Mouse (Mus musculus) gastrocnemius, postnatal 25 days (tissue): ENCODE measurements around the gene Tmem107. TPM values are rescaled to one million over a fixed set of nuclear protein-coding genes. Genes with fewer than 3 reads are reported as not detected.
A peak's percentile ranks its signal among the peaks of the same experiment; 100 is the strongest.

Experiments
- DNase-seq: peaks from one replicate; pipeline ENCODE4 v3.0.0; 2022
- total RNA-seq, 2 experiments: library from RNA; stranded (reverse); gene quantifications; 1 replicate in 1 of 2; 2 replicates in 1 of 2; pipeline ENCODE4 v1.2.3; 2021

Tmem107 gene
- total RNA-seq, 2 experiments from 2014 or later = 3.9 to 4.1 TPM

GRCm38 (mm10) chr11:69059357-69059974 is 11.1 kb upstream of the Tmem107 start, which contains the start of gene Borcs6:
Gene Borcs6 (plus strand): TSS chr11:69059717.
- peak; percentile 98 for DNase-seq

DNA sequence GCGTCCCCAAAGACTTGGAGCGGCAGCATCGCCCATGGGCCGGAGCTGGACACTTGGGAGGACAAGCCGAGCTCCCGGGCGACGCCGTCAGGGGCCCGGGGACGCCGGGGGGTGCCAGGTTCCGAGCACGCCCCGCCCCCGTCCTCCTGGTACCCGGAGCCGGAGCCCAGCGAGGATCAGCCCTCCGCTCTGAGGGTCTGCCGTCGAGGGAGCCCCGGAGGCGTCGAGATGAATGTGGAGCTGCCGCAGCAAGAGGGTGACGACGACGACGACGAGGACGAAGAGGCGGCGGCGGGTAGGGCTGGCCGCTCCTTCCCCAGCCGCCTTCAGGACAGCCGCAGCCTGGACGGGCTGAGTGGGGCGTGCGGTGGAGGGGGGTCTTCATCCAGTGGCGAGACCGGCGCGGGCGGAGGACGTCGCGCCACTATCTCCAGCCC is 10.6 kb upstream of the Tmem107 start:
- no peak for DNase-seq

GRCm38 (mm10) chr11:69060448-69061254 is 10.0 kb upstream of the Tmem107 start:
- no peak for DNase-seq

DNA sequence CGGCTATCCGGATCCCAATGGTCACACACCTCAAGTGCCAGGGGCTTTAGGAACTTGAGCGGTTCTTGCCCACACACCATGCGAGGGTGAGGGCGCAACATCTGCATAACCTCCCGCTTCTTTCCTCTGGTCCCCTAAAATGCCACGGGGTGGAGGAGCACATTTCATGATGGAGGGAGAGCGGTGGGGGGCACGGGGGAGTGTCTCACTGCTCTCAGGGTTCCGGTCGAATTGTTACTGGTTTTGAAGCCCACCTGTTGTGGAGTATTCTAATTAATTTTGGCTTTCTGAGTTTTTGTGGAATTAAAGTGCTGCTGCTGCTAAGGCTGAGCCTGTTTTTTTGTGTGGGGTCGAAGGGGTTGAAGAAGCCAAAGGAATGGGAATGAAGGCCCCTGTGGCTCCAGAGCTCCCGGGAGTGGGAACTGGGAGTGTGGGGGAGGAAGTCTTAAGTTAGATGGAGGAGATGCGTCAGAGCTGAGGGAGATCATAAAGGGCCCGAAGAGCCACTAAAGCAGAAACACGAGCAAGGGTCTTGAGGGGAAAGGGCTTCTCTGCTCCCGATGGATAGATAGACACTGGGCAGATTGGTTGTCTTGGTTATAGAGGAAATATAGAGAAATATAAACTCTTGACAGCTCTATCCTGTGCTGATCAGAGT is 9.2 kb upstream of the Tmem107 start:
- DNase-seq = no peak

GRCm38 (mm10) chr11:69062194-69062760 is 8.3 kb upstream of the Tmem107 start:
- DNase-seq = peak; percentile 42

GRCm38 (mm10) chr11:69062761-69063224 is 7.8 kb upstream of the Tmem107 start:
- peak; percentile 89 for DNase-seq

DNA sequence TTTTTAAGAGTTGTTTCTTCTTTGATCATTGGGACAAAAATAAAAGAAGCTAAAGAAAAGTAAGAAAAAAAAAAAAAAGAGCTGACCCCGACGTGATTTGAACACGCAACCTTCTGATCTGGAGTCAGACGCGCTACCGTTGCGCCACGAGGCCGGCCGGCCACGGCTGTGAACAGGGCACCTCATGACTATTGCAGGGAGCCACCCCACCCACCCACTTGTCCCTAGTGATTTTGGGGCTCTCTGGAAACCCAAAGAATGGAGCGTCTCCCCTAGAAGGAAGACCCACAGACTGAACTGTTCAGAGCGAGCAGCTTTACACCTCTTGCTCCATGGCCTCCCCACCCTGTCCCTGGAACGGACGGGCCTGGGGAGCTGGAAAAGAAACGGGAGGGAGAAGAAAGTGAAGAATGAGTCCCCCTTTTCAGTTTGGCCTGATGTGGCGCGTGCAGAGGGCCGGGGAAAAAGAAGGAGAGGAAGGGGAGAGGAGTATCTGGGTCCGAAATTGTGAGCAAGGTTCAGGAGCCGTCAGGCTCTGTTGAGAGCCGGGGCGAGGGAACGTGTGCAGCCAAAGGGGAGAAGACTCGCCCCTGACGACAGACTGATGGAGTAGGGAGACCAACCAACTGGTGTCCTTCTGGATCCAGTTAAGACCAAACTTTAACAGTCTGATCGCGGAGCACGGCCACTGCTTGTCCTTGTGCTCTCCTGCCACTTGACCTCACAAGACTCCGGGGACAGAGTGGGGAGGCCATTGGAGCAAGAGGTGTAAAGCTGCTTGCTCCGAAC is 7.0 kb upstream of the Tmem107 start:
- DNase-seq = peak; percentile 79

- DNase-seq = no peak
Measured at GRCm38 (mm10) chr11:69064259-69065133, 6.1 kb upstream of the Tmem107 start.

DNA sequence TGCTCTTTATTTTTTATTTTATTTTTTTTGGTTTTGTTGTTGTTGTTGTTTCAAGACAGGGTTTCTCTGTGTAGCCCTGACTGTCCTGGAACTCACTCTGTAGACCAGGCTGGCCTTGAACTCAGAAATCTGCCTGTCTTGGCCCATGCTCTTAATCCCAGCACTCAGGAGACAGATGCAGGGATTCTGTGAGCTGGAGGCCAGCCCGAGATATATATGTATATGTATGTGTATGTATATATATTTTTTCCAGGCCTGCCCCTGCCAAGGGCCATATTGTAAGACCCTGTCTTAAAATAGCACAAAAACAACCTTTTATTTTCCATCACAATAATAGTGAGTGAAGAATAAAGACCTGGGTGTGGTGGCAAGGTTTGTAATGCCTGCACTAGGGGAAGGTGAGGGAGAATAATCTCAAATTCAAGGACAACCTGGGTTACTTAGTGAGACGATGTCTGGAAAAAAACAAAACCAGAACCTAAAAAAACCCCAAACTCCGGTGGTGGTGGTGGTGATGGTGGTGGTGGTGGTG is 5.1 kb upstream of the Tmem107 start:
- no peak for DNase-seq

- peak; percentile 48 for DNase-seq
Measured at GRCm38 (mm10) chr11:69066163-69066861, 4.3 kb upstream of the Tmem107 start.

DNA sequence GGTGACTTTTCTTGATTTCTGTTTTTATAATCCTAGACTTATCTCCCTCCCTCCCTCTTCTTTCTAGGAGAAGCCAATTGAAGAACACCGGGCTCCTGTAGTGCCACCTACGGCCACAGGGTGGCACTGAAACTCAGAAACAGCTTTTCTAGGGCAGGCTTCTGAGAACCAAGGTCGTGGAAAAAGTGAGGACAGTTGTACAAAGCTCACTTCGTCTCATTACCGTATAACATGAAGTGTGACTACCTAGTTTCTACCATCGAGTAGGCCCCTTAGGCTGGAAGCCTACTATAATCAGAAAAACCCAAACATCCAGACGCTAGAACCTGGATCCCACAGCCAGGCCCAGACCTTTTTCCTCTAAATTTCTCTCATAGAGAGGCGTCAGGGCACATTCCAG is 3.6 kb upstream of the Tmem107 start:
- DNase-seq = peak; percentile 83

DNA sequence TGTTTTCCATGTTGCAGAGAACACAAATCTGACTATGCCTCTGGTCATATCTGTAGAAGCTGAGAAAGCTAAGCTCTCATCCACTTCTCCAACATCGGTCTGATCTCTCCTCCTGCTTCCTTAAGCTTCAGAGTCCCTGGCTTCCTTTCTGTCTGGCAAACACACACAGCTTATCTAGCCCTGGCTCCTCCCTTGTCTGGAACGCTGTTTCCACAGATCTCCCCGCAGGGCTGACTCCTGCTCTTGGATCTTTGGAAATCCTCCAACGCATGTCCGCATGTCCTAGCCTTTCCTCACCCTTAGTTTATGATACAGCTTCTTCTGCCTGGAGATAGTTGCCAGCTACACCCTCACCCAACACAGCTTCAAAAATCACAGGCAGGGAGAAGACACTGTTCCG is 3.0 kb upstream of the Tmem107 start:
- no peak for DNase-seq

- no peak for DNase-seq
Measured at GRCm38 (mm10) chr11:69070093-69070492, 513 bp upstream of the Tmem107 start.

- no peak for DNase-seq
Measured at GRCm38 (mm10) chr11:69071262-69071661, 656 bp downstream of the Tmem107 start.

DNA sequence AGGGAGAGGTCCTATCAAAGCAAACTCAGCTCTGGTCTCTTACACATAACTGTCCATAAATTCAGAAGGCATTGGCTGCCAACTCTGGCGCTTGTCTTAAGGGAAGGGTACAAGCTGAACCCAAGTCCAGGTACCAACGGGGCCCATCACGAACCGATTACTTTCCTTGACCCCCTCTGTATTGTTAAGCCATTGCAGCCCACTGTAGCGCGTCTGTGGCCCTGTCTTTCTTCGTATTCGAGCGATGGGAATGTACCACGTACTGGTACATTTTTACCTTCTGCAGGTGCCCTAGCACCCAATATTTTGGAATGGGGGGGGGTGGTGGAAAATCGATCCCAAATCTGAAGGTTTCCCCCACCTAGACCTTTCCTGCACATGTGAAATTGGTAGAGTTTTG is 1.6 kb downstream of the Tmem107 start:
- no peak for DNase-seq

- no peak for DNase-seq
Measured at GRCm38 (mm10) chr11:69072666-69073064, 2.1 kb downstream of the Tmem107 start.

- DNase-seq = peak; percentile 77
Measured at GRCm38 (mm10) chr11:69073065-69073888, 2.7 kb downstream of the Tmem107 start.

DNA sequence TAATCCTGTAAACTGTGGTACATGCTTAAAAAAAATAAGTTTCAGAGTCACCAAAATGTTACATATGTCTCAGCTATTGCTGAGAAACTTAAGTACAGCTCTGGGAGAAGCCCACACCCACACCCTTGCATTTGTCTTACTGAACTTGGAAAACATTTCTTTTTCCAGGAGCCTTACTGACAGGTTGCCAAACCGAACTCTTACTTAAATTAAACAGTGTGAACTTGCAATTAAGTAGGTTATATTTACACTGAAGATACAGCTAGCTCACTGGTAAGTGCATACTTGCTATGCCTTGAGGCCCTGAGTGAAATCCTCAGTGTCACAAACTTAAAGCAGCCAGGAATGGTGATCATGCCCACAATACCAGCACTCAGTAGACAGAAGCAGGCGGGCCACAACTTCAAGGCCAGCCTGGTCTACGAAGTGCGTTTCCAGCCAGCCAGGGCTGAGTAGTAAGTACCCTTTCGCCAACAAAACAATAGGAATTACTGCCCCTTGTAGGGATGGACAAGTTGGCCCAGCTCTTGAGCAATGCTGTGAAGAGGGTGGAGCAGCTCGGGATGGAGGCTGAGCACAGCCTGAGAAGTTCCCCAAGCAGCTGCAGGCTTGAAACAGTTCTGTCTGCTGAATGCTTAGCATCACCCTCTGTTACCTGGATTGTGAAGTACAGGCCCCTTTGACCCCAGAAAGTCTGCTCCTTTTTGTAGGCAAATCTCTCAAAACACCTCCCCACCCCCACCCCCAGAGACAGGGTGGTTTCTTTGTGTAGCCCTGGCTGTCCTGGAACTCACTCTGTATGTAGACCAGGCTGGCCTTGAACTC is 3.6 kb downstream of the Tmem107 start:
- no peak for DNase-seq
